Mouse (Mus musculus): Measurements from ENCODE around the gene Celsr1.

The Celsr1 gene

GRCm38 (mm10) chr15:85963279-85963840 is 70.2 kb downstream of the Celsr1 start:
- no peak for DNase-seq (ENCODE audit: extremely low read depth, low read depth, low spot score)

- DNase-seq (ENCODE audit: extremely low read depth, low read depth, low spot score): no peak
These were observed 70.9 kb downstream of the Celsr1 start for GRCm38 (mm10) chr15:85962691-85963090.

- DNase-seq (ENCODE audit: extremely low read depth, low read depth, low spot score): no peak
These were observed 71.9 kb downstream of the Celsr1 start for GRCm38 (mm10) chr15:85961651-85962050.

- no peak for DNase-seq (ENCODE audit: extremely low read depth, low read depth, low spot score)
These were observed 72.4 kb downstream of the Celsr1 start for GRCm38 (mm10) chr15:85961131-85961530.

GRCm38 (mm10) chr15:85956202-85956601 is 77.4 kb downstream of the Celsr1 start:
- DNase-seq (ENCODE audit: extremely low read depth, low read depth, low spot score): no peak

- no peak for DNase-seq (ENCODE audit: extremely low read depth, low read depth, low spot score)
These were observed 80.1 kb downstream of the Celsr1 start for GRCm38 (mm10) chr15:85953458-85953857.

- no peak for DNase-seq (ENCODE audit: extremely low read depth, low read depth, low spot score)
These were observed 84.0 kb downstream of the Celsr1 start for GRCm38 (mm10) chr15:85949421-85950164.

GRCm38 (mm10) chr15:85947967-85948366 is 85.6 kb downstream of the Celsr1 start:
- no peak for DNase-seq (ENCODE audit: extremely low read depth, low read depth, low spot score)

- no peak for DNase-seq (ENCODE audit: extremely low read depth, low read depth, low spot score)
These were observed 86.0 kb downstream of the Celsr1 start for GRCm38 (mm10) chr15:85947541-85947940.

GRCm38 (mm10) chr15:85935627-85936049 is 97.9 kb downstream of the Celsr1 start:
- peak; percentile 56 for DNase-seq (ENCODE audit: extremely low read depth, low read depth, low spot score)

- DNase-seq (ENCODE audit: extremely low read depth, low read depth, low spot score): no peak
These were observed 105.4 kb downstream of the Celsr1 start for GRCm38 (mm10) chr15:85928161-85928560.

GRCm38 (mm10) chr15:85921855-85922254 is 111.7 kb downstream of the Celsr1 start:
- DNase-seq (ENCODE audit: extremely low read depth, low read depth, low spot score): no peak

GRCm38 (mm10) chr15:85919892-85920248 is 113.7 kb downstream of the Celsr1 start:
- DNase-seq (ENCODE audit: extremely low read depth, low read depth, low spot score): no peak

GRCm38 (mm10) chr15:85919191-85919891 is 114.2 kb downstream of the Celsr1 start:
- no peak for DNase-seq (ENCODE audit: extremely low read depth, low read depth, low spot score)

- no peak for DNase-seq (ENCODE audit: extremely low read depth, low read depth, low spot score)
These were observed 120.0 kb downstream of the Celsr1 start for GRCm38 (mm10) chr15:85913605-85914004.

GRCm38 (mm10) chr15:85909931-85910330 is 123.6 kb downstream of the Celsr1 start:
- DNase-seq (ENCODE audit: extremely low read depth, low read depth, low spot score): no peak

GRCm38 (mm10) chr15:85909492-85909829 is 124.1 kb downstream of the Celsr1 start:
- DNase-seq (ENCODE audit: extremely low read depth, low read depth, low spot score): no peak

- DNase-seq (ENCODE audit: extremely low read depth, low read depth, low spot score): no peak
These were observed 124.7 kb downstream of the Celsr1 start for GRCm38 (mm10) chr15:85908660-85909491.

GRCm38 (mm10) chr15:85903826-85904225 is 129.8 kb downstream of the Celsr1 start:
- no peak for DNase-seq (ENCODE audit: extremely low read depth, low read depth, low spot score)

GRCm38 (mm10) chr15:85902505-85902904 is 131.1 kb downstream of the Celsr1 start:
- no peak for DNase-seq (ENCODE audit: extremely low read depth, low read depth, low spot score)

GRCm38 (mm10) chr15:85900801-85901200 is 132.8 kb downstream of the Celsr1 start:
- DNase-seq (ENCODE audit: extremely low read depth, low read depth, low spot score): no peak

Measured in fat pad, adult 2 months (tissue).